Mouse (Mus musculus) thymus, postnatal 0 days (tissue): ENCODE measurements around the gene Hist2h3c2. TPM values are rescaled to one million over a fixed set of nuclear protein-coding genes. Genes with fewer than 3 reads are reported as not detected.
"Not testable (repeated sequence)": the region's sequence is repeated elsewhere in the genome, so short reads cannot be mapped to it uniquely, and the experiment has no call there.

Experiments used
- DNase-seq: peaks from one replicate; pipeline ENCODE4 v3.0.0-alpha.2; 2015; ENCODE audit warnings: low spot score
- polyA plus RNA-seq: library from polyadenylated mRNA; unstranded; fragments of >200 nt; fragmentation: Nextera tagmentation; extraction: Ambion mirVana; gene quantifications from 2 replicates; pipeline ENCODE4 v1.2.1, GENCODE M21; 2015

Gene Hist2h3c2
- 30.0 and 47.7 TPM in 2 replicates for polyA plus RNA-seq

DNA sequence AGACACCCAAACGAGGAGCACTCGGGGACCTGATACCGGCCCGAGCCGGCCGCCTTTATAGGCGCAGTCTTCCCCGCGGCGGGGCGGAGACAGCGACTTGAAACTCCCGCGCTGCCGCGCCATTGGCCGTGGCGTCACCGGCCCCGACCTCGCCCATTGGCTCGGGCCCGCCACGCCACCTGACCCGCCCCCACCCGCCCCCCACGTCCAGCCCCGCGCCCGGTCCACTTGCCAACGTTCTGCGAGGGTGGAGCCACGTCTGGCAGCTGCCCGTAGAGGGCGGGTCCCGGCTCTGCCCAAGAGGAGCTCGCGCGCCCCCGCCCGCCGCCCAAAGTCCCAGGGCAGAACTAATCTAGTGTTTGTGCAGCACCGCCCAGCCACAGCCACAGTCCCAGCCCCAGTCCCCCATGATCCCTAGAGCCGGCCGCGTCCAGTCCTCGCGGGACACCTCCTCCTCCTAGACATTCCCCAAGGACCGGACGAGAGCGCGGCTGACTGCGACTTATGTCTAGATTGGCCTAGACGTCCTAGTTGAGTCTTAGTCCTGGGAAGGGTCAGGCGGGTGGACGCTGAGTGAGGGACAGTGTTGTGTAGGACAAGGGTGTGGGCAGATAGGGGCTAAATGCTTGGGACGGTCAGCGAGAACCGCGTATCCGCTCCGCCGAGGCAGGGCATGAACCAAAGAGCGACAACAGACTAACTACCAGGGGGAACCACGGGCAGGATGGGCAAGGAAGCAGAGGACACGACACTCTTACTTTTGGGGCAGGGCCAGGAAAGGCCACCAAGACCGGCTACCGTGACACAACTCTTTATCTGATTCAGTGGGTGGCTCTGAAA is at the start of gene Hist2h3c2:
Hist2h3c2 (minus strand) TSS at position 174 of the 840 bp plus-strand sequence.
- DNase-seq, result not testable (repeated sequence)

DNA sequence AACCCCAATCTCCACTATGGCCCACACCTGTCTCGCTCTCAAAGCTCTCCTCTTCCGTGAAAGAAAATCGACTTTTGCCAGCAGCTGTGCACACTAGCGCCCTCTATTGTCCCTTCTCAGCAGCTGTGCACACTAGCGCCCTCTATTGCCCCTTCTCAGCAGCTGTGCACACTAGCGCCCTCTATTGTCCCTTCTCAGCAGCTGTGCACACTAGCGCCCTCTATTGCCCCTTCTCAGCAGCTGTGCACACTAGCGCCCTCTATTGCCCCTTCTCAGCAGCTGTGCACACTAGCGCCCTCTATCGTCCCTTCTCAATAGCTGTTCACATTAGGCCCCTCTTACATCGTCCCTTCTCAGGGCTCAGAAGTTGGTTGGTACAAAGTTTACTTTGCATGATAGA is 48.4 kb upstream of the Hist2h3c2 start:
- not testable (repeated sequence) for DNase-seq

DNA sequence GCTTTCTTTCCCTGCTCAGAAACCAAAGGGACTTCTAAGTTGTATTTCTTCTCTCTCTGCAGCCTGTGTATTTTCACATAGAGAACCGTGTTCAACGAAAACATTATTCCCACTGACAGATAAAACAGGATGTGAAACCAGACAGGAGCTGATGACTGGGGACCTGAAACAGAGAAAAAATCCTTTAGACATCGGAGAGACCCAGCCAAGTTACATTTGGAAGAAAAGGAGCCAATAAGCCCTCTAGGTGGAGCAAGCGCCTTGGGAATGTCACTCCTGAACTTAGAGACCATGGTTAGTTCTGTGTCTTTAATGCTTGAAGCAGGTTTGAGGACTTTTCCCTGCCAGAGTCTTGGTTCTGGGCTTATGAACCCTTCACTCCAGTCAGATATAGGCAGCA is 45.5 kb upstream of the Hist2h3c2 start:
- no peak for DNase-seq

DNA sequence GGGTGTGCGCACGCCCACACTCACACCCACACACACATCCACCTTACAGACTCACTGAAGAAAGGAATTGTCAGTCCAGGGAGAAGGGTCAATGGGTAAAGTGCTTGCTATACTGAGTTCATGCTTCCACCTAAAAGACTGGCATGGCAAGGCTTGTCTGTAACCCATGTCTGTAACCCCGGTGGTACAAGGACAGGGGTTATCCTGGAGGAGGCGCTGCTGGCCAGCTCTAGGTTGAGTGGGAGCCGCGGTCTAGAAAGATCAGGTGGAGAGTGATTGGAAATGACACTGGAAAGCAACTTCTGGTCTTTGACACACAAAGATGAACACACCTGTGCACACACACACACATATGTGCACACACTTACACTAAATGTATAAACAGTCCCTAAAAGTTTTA is 41.7 kb upstream of the Hist2h3c2 start:
- no peak for DNase-seq

DNA sequence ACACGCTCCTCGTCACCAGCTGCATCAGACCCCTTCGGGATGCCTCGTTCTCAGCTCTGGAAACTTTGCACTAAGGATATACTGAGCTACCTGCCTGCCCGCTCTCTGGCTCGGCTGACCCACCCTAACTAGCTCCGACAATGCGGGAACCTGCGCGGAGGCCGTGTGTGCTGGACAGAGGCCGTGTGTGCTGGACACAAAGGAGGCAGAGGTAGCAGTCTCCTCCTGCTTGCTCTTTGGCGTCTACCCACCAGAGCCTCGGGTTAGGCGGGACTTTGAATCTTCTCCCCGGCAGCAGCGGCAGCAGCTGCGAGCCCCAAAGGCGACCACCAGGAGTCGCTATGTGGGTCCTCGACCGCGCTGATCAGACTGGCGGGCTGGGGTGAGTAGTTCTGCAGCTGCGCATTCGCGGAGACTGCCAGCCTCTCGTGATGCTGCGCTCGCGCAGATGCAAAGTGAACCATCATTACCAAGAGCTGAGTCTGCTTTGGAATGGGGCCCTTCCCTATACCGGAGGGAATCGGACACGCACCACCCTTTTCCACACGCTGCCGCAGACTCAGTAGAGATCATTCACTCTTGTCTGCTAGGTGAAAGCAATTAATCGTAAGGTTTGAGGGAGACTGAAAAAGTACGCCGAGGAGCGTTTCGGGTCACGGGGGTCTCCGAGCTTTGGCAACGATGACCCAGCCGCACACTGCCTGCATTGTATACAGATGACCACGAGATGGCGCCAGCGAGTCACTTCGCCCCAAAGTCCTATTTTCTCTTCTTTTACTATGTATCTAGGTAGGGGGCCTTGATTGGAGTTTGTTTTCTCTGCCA is 39.1 kb upstream of the Hist2h3c2 start:
- peak; percentile 93 for DNase-seq

DNA sequence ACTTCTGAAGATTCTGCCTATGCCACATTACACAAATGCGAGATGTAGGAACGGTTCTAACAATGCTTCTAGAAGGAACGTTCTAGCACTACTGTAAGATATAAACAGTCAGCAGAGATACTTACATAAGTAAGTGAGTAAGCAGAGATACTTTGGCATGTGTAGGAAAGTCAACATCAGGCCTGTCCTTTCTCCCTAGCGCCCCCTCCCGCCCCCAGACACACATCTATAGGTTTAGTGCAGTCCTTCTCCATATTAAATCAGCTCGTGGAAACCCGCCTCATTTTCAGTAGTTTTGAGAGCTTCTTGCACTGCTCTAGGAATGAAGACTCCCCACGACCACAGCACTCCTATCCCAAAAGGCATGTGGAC is 38.5 kb upstream of the Hist2h3c2 start:
- peak; percentile 86 for DNase-seq

DNA sequence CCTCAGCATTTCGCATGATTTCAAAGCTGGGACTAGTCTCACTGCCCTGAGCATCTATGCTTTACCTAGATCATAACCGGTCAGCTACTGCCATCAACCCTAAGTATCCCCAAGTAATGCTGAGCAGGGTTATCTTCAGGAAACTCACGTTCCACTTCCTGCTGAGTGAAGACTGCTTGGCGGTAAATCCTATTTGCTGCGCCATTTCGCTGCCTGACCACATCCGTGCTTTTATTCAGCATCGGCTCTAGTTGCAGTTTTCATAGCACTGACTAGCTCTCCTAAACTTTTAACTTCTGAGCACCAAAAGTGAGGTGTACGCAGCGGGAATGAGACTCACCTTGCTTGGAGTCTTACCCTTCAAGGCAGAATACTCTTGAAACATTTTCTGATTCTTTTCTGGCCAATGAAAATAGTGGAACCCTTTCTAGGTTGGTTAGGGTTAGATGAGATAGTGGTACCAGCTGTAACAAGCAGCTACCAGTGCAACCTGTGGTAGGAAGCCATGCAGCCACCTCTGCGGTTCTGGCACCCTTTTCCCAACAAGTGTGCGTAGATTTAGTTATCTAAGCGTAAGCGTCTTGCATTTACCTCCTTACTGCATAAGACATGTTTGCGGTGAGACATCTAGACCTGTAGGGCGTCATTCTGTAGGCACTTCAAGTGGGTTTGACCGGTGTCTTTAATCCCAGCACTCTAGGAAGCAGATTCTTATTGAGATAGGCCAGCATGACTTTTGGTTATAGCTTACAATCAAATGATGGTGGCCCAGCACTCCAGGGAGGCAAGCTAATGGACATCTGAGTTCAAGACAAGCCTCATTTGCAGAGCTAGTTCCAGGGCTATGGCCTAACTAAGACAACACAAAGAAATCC is 34.9 kb upstream of the Hist2h3c2 start:
- DNase-seq, result peak; percentile 75

DNA sequence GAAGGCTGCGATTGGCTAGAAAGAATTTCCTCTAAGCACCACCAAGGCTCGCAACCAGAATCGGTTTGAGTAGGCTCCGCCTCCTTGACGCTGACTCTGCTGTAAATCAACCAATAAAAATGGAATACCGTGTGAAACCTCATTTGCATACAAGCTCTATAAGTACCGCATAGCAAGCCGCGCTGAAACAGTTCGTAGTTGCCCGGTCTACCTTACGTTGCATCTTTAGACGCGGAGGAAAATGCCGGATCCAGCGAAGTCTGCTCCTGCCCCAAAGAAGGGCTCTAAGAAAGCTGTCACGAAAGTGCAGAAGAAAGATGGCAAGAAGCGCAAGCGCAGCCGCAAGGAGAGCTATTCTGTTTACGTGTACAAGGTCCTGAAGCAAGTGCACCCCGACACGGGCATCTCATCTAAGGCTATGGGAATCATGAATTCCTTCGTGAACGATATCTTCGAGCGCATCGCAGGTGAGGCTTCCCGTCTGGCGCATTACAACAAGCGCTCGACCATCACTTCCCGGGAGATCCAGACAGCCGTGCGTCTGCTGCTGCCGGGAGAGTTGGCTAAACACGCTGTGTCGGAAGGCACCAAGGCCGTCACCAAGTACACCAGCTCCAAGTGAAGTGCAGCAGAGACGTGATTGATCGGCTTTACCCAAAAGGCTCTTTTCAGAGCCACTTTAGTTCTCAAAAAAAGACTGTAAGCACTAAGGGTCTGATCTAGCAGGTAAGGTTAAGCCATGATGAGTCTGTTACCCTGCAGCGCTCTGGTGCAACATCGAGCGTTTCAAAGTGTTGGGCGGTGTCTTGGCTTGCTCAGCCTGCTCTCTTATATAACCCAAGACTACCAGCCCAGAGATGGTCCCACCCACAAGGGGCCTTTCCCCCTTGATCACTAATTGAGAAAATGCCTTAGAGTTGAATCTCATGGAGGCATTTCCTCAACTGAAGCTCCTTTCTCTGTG is 30.9 kb upstream of the Hist2h3c2 start, which contains the start of gene Hist2h2bb:
Hist2h2bb (plus strand) TSS at position 242 of the 964 bp plus-strand sequence.
- peak; percentile 98 for DNase-seq

DNA sequence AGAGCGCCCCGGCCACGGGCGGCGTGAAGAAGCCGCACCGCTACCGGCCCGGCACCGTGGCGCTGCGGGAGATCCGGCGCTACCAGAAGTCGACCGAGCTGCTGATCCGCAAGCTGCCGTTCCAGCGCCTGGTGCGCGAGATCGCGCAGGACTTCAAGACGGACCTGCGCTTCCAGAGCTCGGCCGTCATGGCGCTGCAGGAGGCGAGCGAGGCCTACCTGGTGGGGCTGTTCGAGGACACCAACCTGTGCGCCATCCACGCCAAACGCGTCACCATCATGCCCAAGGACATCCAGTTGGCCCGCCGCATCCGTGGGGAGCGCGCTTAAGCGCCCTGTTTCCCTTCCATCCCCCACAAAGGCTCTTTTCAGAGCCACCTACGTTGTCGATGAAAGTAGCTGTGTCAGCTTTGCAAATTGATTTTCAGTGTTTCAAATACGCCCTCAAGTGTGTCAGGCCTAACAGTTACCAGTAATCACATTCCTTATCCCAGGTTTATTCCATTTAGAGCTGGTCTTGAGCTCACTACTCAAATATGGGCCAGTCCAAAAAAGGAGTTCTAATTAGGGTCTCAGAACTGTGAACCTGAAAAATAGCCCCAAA is 29.9 kb upstream of the Hist2h3c2 start:
- not testable (repeated sequence) for DNase-seq

DNA sequence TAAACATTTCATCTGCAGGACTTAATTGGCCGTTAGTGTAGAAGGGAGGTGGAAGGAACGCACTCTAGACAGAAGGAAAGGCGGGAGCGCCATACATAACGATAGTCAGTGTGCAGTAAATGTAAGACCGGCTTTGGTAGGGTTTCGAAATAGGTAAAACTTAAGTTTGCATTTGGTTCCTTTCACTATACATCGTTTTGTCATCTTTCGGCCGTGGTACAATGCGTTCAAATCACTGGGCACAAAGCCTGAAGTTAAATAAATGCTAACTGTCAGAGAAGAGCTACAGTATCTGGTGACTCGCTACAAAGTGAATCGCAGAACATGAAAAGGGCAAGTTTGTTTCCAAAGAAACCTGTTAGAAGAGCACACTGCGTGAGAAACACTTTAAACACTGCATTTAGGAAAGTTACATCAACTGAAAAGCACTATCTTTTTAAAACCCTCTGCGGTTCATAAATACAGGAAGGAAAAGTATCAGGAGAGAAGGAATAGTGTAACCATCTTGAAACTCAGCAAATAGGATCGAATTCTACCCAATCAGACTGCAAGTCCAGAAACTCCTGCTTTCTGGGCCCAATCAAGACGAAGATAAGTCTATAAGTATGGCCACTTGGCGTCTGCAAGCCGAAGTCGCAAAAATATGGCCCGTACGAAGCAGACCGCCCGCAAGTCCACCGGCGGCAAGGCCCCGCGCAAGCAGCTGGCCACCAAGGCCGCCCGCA is 29.3 kb upstream of the Hist2h3c2 start, which contains the start of gene Hist2h3b:
Hist2h3b (plus strand) TSS at position 604 of the 725 bp plus-strand sequence.
- peak; percentile 87 for DNase-seq

DNA sequence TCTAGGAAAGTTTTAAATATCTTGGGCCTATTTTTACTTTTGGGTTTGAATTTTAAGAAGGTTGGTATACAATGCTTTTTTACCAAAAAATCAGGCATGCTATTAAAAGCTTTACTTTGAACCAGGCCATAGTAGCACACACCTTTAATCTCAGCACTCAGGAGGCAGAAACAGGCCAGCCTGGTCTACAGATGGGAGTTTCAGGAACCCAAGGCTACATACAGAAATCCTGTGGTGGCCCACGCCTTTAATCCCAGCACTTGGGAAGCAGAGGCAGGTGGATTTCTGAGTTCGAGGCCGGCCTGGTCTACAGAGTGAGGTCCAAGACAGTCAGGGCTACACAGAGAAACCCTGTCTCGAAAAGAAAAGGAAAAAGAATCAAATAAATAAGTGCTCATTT is 28.6 kb upstream of the Hist2h3c2 start:
- no peak for DNase-seq

DNA sequence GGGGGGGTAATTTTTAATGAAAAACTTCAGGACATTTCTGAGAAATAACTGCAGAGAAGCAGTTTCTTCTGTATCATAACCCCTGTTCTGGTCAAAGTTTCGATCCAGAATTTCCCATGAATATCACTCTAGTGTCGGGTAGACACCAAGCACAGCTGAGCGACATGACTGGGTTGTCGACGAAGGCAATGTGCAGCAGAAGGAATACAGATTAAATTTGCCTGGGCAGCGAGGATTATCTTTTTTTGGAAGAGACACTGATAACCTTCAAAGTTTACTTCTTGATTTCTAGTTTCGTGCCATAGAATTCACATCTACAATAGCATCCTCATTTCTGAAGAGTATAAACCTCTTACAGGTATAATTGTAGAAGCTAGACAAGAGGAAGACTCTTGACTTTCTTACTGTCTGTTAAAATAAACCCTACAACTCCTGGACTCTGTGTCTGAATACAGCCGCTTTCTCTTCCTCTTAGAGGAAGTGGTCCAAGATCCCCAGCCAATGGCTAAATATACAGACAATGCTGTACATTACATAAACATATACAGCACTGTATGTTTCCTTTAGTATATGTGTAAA is 27.3 kb upstream of the Hist2h3c2 start:
- DNase-seq, result no peak

DNA sequence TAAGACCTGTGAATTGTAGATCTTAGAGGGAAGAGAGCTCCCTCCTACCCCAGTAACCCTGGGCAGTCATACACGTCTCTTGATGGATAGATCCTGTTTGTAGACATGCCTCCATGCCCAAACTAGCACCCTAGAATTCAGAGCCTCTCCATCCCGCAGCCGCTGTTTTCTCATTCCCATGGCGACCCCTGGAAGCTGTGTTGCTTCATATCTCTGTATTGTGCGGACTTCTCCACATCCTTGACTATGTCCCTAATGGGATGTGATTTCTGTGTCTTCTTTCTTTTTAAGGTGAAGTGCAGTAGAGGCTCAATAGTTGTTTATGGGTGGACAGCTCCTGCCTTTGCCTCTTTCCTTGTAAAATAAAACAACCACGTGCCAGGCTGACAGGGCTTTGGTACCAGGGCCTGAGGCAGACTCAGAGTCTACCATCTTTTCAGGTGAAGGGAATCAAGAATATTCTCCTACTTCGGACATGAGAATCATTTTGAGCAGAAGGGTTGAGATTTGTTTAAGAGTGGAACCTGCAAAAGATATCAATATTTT is 25.6 kb upstream of the Hist2h3c2 start:
- no peak for DNase-seq

DNA sequence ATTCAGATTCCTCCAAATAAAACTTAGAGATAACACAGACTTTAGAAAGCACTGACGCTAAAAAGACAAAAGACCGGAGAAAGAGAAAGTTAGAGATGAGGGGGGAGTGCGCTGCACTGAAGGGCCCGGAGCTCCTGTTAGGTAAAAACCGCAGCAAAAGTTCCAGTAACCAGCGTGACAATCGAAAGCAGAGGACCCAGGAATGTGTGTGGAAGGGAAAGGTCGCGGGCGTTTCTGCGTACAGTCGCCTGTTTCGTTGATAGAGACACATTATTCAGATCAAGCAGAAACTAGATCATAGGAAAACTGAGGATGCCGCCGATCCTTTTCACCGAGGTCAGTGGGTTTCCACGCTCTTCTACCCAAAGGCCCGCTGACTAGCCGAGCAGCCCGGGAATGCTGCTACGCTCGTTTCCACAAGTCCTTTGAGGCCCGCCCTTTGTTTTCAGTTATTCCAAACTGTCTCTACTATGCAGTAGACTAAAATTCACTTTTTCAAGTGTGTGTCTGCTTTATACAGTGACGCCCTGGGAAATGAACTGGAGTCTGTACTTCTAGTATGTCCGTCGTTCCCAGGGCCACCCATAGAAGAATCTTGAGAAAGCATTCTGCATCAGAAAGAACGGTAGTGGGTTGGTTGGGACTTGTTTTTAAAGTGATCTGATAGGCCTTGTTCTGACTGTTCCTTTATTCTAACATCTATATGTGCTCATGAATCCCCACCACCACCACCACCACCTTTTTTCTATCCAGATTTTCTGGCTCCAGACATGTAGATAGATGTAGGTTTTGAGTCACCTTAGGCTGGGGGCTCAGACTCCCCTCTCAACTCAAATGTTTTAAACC is 24.9 kb upstream of the Hist2h3c2 start:
- DNase-seq, result peak; percentile 50

DNA sequence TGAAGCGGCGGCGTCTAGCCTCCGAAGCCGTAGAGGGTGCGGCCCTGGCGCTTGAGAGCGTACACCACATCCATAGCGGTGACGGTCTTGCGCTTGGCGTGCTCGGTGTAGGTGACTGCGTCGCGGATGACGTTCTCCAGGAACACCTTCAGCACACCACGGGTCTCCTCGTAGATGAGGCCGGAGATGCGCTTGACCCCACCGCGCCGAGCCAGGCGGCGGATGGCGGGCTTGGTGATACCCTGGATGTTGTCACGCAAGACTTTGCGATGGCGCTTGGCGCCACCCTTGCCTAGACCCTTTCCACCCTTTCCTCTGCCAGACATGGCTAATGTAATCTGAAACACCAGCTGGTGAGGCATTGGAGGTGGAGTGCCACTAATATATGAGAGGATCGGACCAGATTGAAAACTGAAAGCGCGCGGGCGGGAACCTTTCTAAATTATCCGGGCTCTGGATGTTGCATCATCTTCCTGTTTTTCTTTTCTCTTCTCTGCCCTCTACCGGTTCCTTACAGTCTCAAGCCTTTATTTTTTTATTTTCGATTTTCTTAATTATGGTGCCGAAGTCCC is 24.1 kb upstream of the Hist2h3c2 start, which contains the start of gene Hist2h4:
Hist2h4 (minus strand) TSS at position 333 of the 572 bp plus-strand sequence.
- peak; percentile 94 for DNase-seq

DNA sequence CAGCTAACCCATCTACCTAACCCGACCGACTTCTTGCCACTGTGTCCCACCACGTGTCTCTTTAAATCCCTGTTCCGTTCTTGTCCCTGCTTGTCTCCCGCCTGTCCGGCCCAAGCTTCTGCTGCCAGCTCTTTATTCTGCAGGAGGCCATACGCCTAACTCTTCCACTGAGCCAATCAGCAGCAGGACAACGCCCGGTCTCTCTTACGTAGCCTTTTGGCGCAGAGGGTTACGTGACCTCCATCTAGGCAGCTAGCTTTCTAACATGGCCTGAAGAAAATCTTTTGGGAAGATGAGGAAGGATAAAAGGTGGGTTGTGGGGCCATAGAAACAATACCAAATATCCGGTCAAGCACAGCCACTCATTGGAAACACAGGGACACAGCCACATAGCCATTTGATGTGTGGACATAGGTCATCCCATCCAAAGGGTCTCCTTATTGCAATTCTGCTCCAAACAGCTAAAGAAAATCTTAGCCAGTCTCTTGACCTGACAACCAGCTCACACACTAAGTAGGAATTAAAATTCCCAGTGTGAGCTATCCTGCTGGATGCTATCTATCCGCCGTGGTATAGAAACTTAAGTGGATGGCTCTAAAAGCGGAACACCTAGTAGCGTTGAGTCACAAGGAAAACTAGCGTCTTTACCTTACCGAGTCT is 23.4 kb upstream of the Hist2h3c2 start:
- peak; percentile 60 for DNase-seq
